Mouse (Mus musculus): ENCODE data around the gene Gm10135. TPM values are rescaled to one million over a fixed set of nuclear protein-coding genes. Genes with fewer than 3 reads are reported as not detected.

Gene Gm10135
- total and polyA plus RNA-seq, 3 experiments: not detected

DNA sequence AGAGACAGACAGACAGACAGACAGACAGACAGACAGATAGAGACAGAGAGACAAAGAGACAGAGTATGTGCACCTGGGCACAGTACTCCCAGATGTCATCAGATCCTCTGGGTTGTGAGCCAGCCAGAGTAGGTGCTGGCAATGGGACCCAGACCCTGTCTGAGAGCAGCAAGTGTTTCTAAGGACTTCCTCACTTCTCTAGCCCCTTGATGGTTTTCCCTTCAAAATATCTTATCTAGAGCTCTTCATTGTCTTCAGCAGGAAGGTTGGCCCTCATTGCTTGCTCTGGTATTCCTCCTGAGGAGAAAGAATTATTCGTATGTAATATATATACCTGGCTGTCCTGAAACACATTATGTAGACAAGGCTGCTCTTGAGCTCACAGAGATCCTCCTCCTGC is 18.0 kb upstream of the Gm10135 start:
- TF ChIP-seq GATA2 (IDR thresholded peaks at IDR 0.05; ENCODE audit: borderline replicate concordance, low read depth, low read length) (no peak), TAL1 (conservative IDR thresholded peaks at IDR 0.05; ENCODE audit: low read depth, low read length) (no peak), CTCF (IDR thresholded peaks at IDR 0.05; ENCODE audit: low read depth, low read length) (no peak), POLR2AphosphoS5 (IDR thresholded peaks at IDR 0.05; ENCODE audit: insufficient replicate concordance, low read depth, low read length) (no peak), GATA1 (IDR thresholded peaks at IDR 0.05; ENCODE audit: borderline replicate concordance, low read length) (no peak)
- DNase-seq (ENCODE audit: low spot score): no peak
- Histone ChIP-seq H3K4me1 (ENCODE audit: insufficient read depth, low read depth, low read length) (no peaks in the 10 kb centered on the region), H3K36me3 (replicated peaks) (no peaks in the 10 kb centered on the region), H3K27me3 (ENCODE audit: insufficient read depth, low read length) (peaks cover 14% of the 10 kb centered on the region), H3K9me3 (replicated peaks) (no peaks in the 10 kb centered on the region), H3K4me3 (ENCODE audit: low read depth, low read length) (no peak overlapping the region)
- no peak for ATAC-seq (ENCODE audit: extremely low read depth, insufficient number of reproducible peaks, low FRiP score, poor library complexity, severe bottlenecking)

DNA sequence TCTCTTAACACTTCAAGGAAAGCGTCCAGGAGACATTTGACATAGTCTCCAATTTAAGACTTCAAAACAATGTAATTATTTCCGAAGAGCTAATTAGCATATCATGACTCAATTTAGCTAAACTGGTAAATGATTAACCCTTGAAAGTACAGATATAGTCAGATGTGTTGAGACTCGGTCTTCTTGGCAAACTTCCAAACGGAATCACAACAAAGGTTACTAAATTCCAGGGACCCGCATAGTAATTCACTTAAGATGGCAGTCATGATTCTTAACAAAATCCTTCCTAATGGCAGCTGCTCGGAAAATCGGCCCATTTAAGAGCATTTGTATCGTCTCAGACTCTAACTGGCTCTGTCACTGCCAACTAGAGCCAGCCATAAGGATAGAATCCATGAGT is 15.3 kb upstream of the Gm10135 start:
- no peak for DNase-seq (ENCODE audit: low spot score)
- no peaks in the 10 kb centered on the region for H3K9me3 ChIP-seq (replicated peaks)
- no peak for ATAC-seq (ENCODE audit: extremely low read depth, insufficient number of reproducible peaks, low FRiP score, poor library complexity, severe bottlenecking)
- no peaks in the 10 kb centered on the region for H3K36me3 ChIP-seq (replicated peaks)
- H3K4me3 ChIP-seq (ENCODE audit: low read depth, low read length): no peak overlapping the region
- no peak for TF ChIP-seq POLR2AphosphoS5 (IDR thresholded peaks at IDR 0.05; ENCODE audit: insufficient replicate concordance, low read depth, low read length)
- no peak for TF ChIP-seq GATA1 (IDR thresholded peaks at IDR 0.05; ENCODE audit: borderline replicate concordance, low read length)
- no peak for TF ChIP-seq GATA2 (IDR thresholded peaks at IDR 0.05; ENCODE audit: borderline replicate concordance, low read depth, low read length)
- TF ChIP-seq CTCF (IDR thresholded peaks at IDR 0.05; ENCODE audit: low read depth, low read length): no peak
- no peak for TF ChIP-seq TAL1 (conservative IDR thresholded peaks at IDR 0.05; ENCODE audit: low read depth, low read length)
- peaks cover 20% of the 10 kb centered on the region for H3K27me3 ChIP-seq (ENCODE audit: insufficient read depth, low read length)
- H3K4me1 ChIP-seq (ENCODE audit: insufficient read depth, low read depth, low read length): no peaks in the 10 kb centered on the region

- TF ChIP-seq GATA1 (IDR thresholded peaks at IDR 0.05; ENCODE audit: borderline replicate concordance, low read length): no peak
- TF ChIP-seq GATA2 (IDR thresholded peaks at IDR 0.05; ENCODE audit: borderline replicate concordance, low read depth, low read length): no peak
- no peak for TF ChIP-seq TAL1 (conservative IDR thresholded peaks at IDR 0.05; ENCODE audit: low read depth, low read length)
- TF ChIP-seq POLR2AphosphoS5 (IDR thresholded peaks at IDR 0.05; ENCODE audit: insufficient replicate concordance, low read depth, low read length): no peak
- no peaks in the 10 kb centered on the region for H3K36me3 ChIP-seq (replicated peaks)
- no peaks in the 10 kb centered on the region for H3K4me1 ChIP-seq (ENCODE audit: insufficient read depth, low read depth, low read length)
- ATAC-seq (ENCODE audit: extremely low read depth, insufficient number of reproducible peaks, low FRiP score, poor library complexity, severe bottlenecking): no peak
- no peaks in the 10 kb centered on the region for H3K9me3 ChIP-seq (replicated peaks)
- H3K27me3 ChIP-seq (ENCODE audit: insufficient read depth, low read length): peaks cover 14% of the 10 kb centered on the region
- no peak overlapping the region for H3K4me3 ChIP-seq (ENCODE audit: low read depth, low read length)
- no peak for DNase-seq (ENCODE audit: low spot score)
Observed at GRCm38 (mm10) chr5:72987786-72988185, 13.3 kb upstream of the Gm10135 start.

- peaks cover 13% of the 10 kb centered on the region for H3K36me3 ChIP-seq (replicated peaks)
- peaks cover 3% of the 10 kb centered on the region for H3K9me3 ChIP-seq (replicated peaks)
- H3K4me3 ChIP-seq (ENCODE audit: low read depth, low read length): no peak overlapping the region
- peaks cover 14% of the 10 kb centered on the region for H3K27me3 ChIP-seq (ENCODE audit: insufficient read depth, low read length)
- H3K4me1 ChIP-seq (ENCODE audit: insufficient read depth, low read depth, low read length): no peaks in the 10 kb centered on the region
- DNase-seq (ENCODE audit: low spot score): peak; percentile 43
- no peak for TF ChIP-seq POLR2AphosphoS5 (IDR thresholded peaks at IDR 0.05; ENCODE audit: insufficient replicate concordance, low read depth, low read length)
- TF ChIP-seq GATA2 (IDR thresholded peaks at IDR 0.05; ENCODE audit: borderline replicate concordance, low read depth, low read length): no peak
- no peak for TF ChIP-seq TAL1 (conservative IDR thresholded peaks at IDR 0.05; ENCODE audit: low read depth, low read length)
- TF ChIP-seq CTCF (IDR thresholded peaks at IDR 0.05; ENCODE audit: low read depth, low read length): peak; percentile 48; the same call in 1 of the 2 replicates
- no peak for ATAC-seq (ENCODE audit: extremely low read depth, insufficient number of reproducible peaks, low FRiP score, poor library complexity, severe bottlenecking)
Observed at GRCm38 (mm10) chr5:72984091-72984490, 9.6 kb upstream of the Gm10135 start.

GRCm38 (mm10) chr5:72976539-72976938 is 2.0 kb upstream of the Gm10135 start:
- H3K36me3 ChIP-seq (replicated peaks): peaks cover 67% of the 10 kb centered on the region
- DNase-seq (ENCODE audit: low spot score): no peak
- H3K9me3 ChIP-seq (replicated peaks): peaks cover 3% of the 10 kb centered on the region
- no peak for ATAC-seq (ENCODE audit: extremely low read depth, insufficient number of reproducible peaks, low FRiP score, poor library complexity, severe bottlenecking)
- H3K4me3 ChIP-seq (ENCODE audit: low read depth, low read length): no peak overlapping the region
- no peaks in the 10 kb centered on the region for H3K4me1 ChIP-seq (ENCODE audit: insufficient read depth, low read depth, low read length)
- TF ChIP-seq GATA2 (IDR thresholded peaks at IDR 0.05; ENCODE audit: borderline replicate concordance, low read depth, low read length) (no peak), CTCF (IDR thresholded peaks at IDR 0.05; ENCODE audit: low read depth, low read length) (no peak), TAL1 (conservative IDR thresholded peaks at IDR 0.05; ENCODE audit: low read depth, low read length) (no peak), POLR2AphosphoS5 (IDR thresholded peaks at IDR 0.05; ENCODE audit: insufficient replicate concordance, low read depth, low read length) (no peak), GATA1 (IDR thresholded peaks at IDR 0.05; ENCODE audit: borderline replicate concordance, low read length) (no peak)
- H3K27me3 ChIP-seq (ENCODE audit: insufficient read depth, low read length): no peaks in the 10 kb centered on the region

DNA sequence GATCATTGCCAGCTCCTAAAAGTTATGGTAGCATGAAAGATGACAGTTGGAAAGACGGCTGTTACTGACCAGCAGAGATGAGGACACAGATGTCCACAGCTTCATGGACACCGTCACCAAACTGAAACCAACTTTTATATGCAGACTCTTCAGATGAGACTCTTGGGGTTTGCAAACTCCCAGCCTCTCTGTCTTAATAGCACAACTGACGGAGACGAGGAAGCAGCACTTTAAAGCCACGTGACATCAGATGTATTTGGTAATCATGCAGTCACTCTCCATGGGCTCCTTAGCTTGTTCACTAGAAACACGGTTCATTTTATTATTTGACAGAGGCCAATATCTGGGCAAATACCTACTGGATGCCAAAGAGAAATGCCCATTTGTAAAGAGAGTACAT is 1.5 kb upstream of the Gm10135 start:
- H3K9me3 ChIP-seq (replicated peaks): peaks cover 3% of the 10 kb centered on the region

DNA sequence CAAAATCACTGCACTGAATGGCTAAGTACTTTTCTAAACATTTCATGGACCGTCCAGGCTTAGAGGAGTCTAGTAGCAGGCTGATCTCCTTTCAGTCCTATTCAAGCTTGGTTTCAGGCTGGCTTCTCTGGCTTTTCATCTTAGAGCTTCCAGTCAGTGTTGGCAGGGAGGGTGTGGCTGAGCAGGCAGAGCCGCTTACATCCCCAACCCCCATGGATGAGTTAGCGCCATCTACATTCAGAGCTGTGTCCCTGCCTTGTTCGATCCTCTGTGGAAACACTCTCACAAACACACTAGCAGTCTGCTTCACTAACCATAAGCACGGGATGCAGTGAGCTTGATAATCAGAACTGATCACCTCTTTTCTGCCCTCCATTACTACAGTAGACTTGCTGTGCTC is 1.6 kb downstream of the Gm10135 start:
- Histone ChIP-seq H3K4me3 (ENCODE audit: low read depth, low read length) (no peak overlapping the region), H3K27me3 (ENCODE audit: insufficient read depth, low read length) (no peaks in the 10 kb centered on the region), H3K9me3 (replicated peaks) (no peaks in the 10 kb centered on the region), H3K4me1 (ENCODE audit: insufficient read depth, low read depth, low read length) (no peaks in the 10 kb centered on the region), H3K36me3 (replicated peaks) (peaks cover 79% of the 10 kb centered on the region)
- DNase-seq (ENCODE audit: low spot score): no peak
- TF ChIP-seq GATA2 (IDR thresholded peaks at IDR 0.05; ENCODE audit: borderline replicate concordance, low read depth, low read length): no peak
- TF ChIP-seq POLR2AphosphoS5 (IDR thresholded peaks at IDR 0.05; ENCODE audit: insufficient replicate concordance, low read depth, low read length): no peak
- no peak for TF ChIP-seq GATA1 (IDR thresholded peaks at IDR 0.05; ENCODE audit: borderline replicate concordance, low read length)
- TF ChIP-seq CTCF (IDR thresholded peaks at IDR 0.05; ENCODE audit: low read depth, low read length): no peak
- TF ChIP-seq TAL1 (conservative IDR thresholded peaks at IDR 0.05; ENCODE audit: low read depth, low read length): no peak
- no peak for ATAC-seq (ENCODE audit: extremely low read depth, insufficient number of reproducible peaks, low FRiP score, poor library complexity, severe bottlenecking)

More for the DNA sequence above, 1.5 kb upstream of the Gm10135 start:
- H3K27me3 ChIP-seq (ENCODE audit: insufficient read depth, low read length): no peaks in the 10 kb centered on the region
- no peaks in the 10 kb centered on the region for H3K4me1 ChIP-seq (ENCODE audit: insufficient read depth, low read depth, low read length)
- H3K4me3 ChIP-seq (ENCODE audit: low read depth, low read length): no peak overlapping the region
- TF ChIP-seq GATA2 (IDR thresholded peaks at IDR 0.05; ENCODE audit: borderline replicate concordance, low read depth, low read length) (no peak), POLR2AphosphoS5 (IDR thresholded peaks at IDR 0.05; ENCODE audit: insufficient replicate concordance, low read depth, low read length) (no peak)
- ATAC-seq (ENCODE audit: extremely low read depth, insufficient number of reproducible peaks, low FRiP score, poor library complexity, severe bottlenecking) (no peak), DNase-seq (ENCODE audit: low spot score) (no peak)
- H3K36me3 ChIP-seq (replicated peaks): peaks cover 70% of the 10 kb centered on the region

Measured in G1E (cell line).